Mouse (Mus musculus): ENCODE measurements around the gene Gm12185. TPM values are rescaled to one million over a fixed set of nuclear protein-coding genes. Genes with fewer than 3 reads are reported as not detected.
"Not testable (repeated sequence)": the region's sequence is repeated elsewhere in the genome, so short reads cannot be mapped to it uniquely, and the experiment has no call there.

The Gm12185 gene
- polyA plus RNA-seq, 1 experiment from 2014 or later: not detected

DNA sequence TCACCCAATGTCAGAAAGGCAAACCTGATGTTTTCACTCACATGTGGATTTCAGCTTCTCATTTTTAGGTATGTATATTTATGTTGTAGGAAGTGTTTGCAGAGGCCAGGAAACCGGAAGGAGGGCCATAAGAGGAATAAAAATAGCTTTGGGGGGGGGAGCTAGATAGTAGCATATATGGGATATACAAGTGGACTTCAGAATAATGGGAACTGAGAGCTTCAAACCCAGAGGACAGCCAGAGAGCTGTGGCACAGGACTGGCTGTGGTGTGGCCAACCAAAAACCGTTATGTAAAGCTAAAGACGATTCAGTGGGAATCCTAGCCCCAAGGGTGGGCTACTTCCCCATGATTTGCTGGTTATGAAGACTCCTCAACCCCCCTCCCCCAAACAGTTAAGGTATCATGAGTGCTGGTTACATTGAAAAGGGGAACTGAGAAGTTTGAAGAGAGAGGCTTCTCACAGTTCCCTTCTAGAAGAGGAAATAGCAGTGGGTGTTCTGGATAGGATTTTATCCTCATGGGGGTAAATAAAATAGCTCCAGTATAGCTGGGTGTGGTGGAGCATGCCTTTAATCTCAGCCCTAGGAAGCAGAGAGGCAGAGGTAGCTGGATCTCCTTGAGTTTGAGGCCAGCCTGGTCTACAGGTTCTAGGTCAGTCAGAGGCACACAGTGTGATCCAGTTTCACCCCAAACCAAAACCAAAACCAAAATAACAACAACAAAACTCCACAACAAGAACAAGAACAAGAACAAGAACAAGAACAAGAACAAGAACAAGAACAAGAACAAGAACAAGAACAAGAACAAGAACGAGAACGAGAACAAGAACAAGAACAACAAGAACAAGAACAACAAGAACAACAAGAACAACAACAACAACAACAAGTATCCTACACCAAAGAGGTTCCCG is 91.1 kb downstream of the Gm12185 start:
- not testable (repeated sequence) for H3K4me3 ChIP-seq (ENCODE audit: low read depth, low read length); H3K27me3 ChIP-seq (ENCODE audit: control insufficient read depth, insufficient read depth, low read length); H3K27ac ChIP-seq (ENCODE audit: low read depth, low read length); H3K9ac ChIP-seq (replicated peaks; ENCODE audit: low read depth, low read length); ATAC-seq (ENCODE audit: low read depth); H3K4me1 ChIP-seq (ENCODE audit: control insufficient read depth, insufficient read depth, low read length); H3K4me2 ChIP-seq (ENCODE audit: low read depth, low read length); H3K9me3 ChIP-seq (ENCODE audit: control insufficient read depth, low read length); H3K36me3 ChIP-seq (ENCODE audit: control insufficient read depth, insufficient read depth, low read length)
- WGBS: 93% methylated on average over 5 of the region's 6 CpGs

- 76% methylated on average over 2 of the region's 2 CpGs for WGBS
- H3K4me1 ChIP-seq (ENCODE audit: control insufficient read depth, insufficient read depth, low read length): no peaks in the 10 kb centered on the region
- no peaks in the 10 kb centered on the region for H3K27me3 ChIP-seq (ENCODE audit: control insufficient read depth, insufficient read depth, low read length)
- H3K4me3 ChIP-seq (ENCODE audit: low read depth, low read length): no peak overlapping the region
- H3K27ac ChIP-seq (ENCODE audit: low read depth, low read length): no peak overlapping the region
- no peak overlapping the region for H3K9ac ChIP-seq (replicated peaks; ENCODE audit: low read depth, low read length)
- H3K4me2 ChIP-seq (ENCODE audit: low read depth, low read length): no peak overlapping the region
- no peaks in the 10 kb centered on the region for H3K9me3 ChIP-seq (ENCODE audit: control insufficient read depth, low read length)
- ATAC-seq (ENCODE audit: low read depth): no peak
- H3K36me3 ChIP-seq (ENCODE audit: control insufficient read depth, insufficient read depth, low read length): no peaks in the 10 kb centered on the region
Measured at GRCm38 (mm10) chr11:48898812-48899431, 93.1 kb downstream of the Gm12185 start.

GRCm38 (mm10) chr11:48876680-48877079 is 115.3 kb downstream of the Gm12185 start:
- Histone ChIP-seq H3K4me1 (ENCODE audit: control insufficient read depth, insufficient read depth, low read length) (no peaks in the 10 kb centered on the region), H3K4me3 (ENCODE audit: low read depth, low read length) (no peak overlapping the region), H3K4me2 (ENCODE audit: low read depth, low read length) (no peak overlapping the region), H3K9me3 (ENCODE audit: control insufficient read depth, low read length) (no peaks in the 10 kb centered on the region), H3K9ac (replicated peaks; ENCODE audit: low read depth, low read length) (no peak overlapping the region), H3K36me3 (ENCODE audit: control insufficient read depth, insufficient read depth, low read length) (no peaks in the 10 kb centered on the region), H3K27me3 (ENCODE audit: control insufficient read depth, insufficient read depth, low read length) (0 out of 2 replicates have a peak, but pooled peaks cover 2% of the 10 kb centered on the region), H3K27ac (ENCODE audit: low read depth, low read length) (no peak overlapping the region)
- no peak for ATAC-seq (ENCODE audit: low read depth)
- 94% methylated on average over 1 of the region's 1 CpGs for WGBS

DNA sequence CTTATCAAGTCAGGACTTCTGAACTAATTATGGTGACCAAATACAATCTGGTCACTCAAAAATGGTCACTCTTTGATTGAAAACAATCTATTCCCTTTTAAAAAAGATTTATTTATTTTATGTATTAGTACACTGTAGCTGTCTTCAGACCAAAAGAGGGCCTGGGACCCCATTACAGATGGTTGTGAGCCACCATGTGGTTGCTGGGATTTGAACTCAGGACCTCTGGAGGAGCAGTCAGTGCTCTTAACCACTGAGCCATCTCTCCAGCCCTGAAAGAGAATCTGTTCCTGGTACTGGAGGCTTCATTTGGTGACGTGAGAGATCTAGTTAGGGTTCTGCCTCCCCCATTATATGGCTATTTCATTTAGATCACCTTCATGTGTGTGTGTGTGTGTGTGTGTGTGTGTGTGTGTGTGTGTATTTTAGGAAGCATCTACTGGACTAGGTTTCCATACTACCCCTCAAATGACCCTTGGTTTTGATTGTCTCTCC is 116.6 kb downstream of the Gm12185 start:
- H3K4me2 ChIP-seq (ENCODE audit: low read depth, low read length); H3K9me3 ChIP-seq (ENCODE audit: control insufficient read depth, low read length); H3K4me1 ChIP-seq (ENCODE audit: control insufficient read depth, insufficient read depth, low read length); H3K4me3 ChIP-seq (ENCODE audit: low read depth, low read length); H3K9ac ChIP-seq (replicated peaks; ENCODE audit: low read depth, low read length); H3K27ac ChIP-seq (ENCODE audit: low read depth, low read length); H3K27me3 ChIP-seq (ENCODE audit: control insufficient read depth, insufficient read depth, low read length); H3K36me3 ChIP-seq (ENCODE audit: control insufficient read depth, insufficient read depth, low read length); ATAC-seq (ENCODE audit: low read depth): not testable (repeated sequence)
- WGBS: 80% methylated on average over 1 of the region's 1 CpGs

DNA sequence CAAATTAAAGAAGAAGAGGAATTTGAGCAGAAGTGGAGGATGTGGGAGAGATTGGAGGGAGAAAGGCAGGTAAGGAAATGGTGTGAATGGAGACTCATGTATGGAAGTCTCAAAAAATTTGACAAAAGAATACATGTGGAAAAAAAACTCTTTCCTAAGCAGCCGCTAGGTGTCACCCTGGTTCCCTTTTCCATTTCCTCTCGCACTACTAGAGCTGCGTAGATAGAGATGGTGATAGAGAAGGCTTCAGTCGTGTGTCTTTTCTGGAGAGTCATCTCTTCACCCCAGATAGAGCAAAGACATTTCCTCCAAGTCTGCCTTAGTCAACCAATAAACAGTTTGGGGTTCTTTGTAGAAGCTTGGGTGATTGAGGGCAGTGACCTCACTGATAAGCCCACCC is 117.6 kb downstream of the Gm12185 start:
- no peak overlapping the region for H3K4me3 ChIP-seq (ENCODE audit: low read depth, low read length)
- H3K27me3 ChIP-seq (ENCODE audit: control insufficient read depth, insufficient read depth, low read length): 0 out of 2 replicates have a peak, but pooled peaks cover 2% of the 10 kb centered on the region
- H3K4me2 ChIP-seq (ENCODE audit: low read depth, low read length): no peak overlapping the region
- no peaks in the 10 kb centered on the region for H3K9me3 ChIP-seq (ENCODE audit: control insufficient read depth, low read length)
- H3K9ac ChIP-seq (replicated peaks; ENCODE audit: low read depth, low read length): no peak overlapping the region
- H3K27ac ChIP-seq (ENCODE audit: low read depth, low read length): no peak overlapping the region
- H3K4me1 ChIP-seq (ENCODE audit: control insufficient read depth, insufficient read depth, low read length): no peaks in the 10 kb centered on the region; the same call in 1 of the 2 replicates
- ATAC-seq (ENCODE audit: low read depth): peak; percentile 80
- WGBS: 2% methylated on average over 4 of the region's 4 CpGs
- H3K36me3 ChIP-seq (ENCODE audit: control insufficient read depth, insufficient read depth, low read length): no peaks in the 10 kb centered on the region

DNA sequence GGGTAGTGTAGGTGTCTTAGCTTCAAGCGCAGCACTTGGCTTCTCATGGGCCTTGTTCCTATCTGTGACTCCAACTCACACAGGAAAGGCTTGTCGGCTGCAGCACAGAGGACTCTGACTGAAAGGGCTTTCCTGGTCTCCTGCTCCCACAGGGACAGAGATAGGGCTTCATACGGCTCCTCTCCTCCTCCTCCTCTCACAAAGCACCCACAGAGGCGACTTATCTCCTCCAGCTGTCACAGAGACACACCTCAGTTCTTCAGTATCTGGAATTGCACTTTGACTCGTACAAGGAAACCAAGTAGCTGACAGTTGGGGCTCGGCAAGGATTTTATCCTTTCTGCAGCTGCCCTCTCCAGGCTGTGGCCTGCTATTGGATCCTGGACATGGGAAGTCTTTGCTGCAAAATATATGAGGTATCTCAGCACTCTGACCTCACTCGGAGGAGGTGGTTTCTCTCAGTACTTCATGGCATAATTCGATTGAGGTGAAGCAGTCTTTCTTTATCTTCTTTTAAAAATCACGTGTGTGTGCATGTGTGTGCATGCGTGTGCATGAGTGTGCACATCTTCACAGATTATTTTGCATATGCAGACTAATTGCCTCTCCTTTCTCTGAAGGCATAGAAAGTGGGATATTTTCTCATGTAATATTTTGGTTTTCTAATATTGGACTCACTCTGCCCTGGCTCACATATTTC is 118.3 kb downstream of the Gm12185 start:
- ATAC-seq (ENCODE audit: low read depth): no peak
- WGBS: 79% methylated on average over 10 of the region's 10 CpGs
- Histone ChIP-seq H3K4me1 (ENCODE audit: control insufficient read depth, insufficient read depth, low read length) (no peaks in the 10 kb centered on the region; the same call in 1 of the 2 replicates), H3K4me3 (ENCODE audit: low read depth, low read length) (no peak overlapping the region), H3K4me2 (ENCODE audit: low read depth, low read length) (no peak overlapping the region), H3K36me3 (ENCODE audit: control insufficient read depth, insufficient read depth, low read length) (no peaks in the 10 kb centered on the region), H3K27ac (ENCODE audit: low read depth, low read length) (no peak overlapping the region), H3K27me3 (ENCODE audit: control insufficient read depth, insufficient read depth, low read length) (0 out of 2 replicates have a peak, but pooled peaks cover 2% of the 10 kb centered on the region), H3K9ac (replicated peaks; ENCODE audit: low read depth, low read length) (no peak overlapping the region), H3K9me3 (ENCODE audit: control insufficient read depth, low read length) (no peaks in the 10 kb centered on the region)

- no peak overlapping the region for H3K4me2 ChIP-seq (ENCODE audit: low read depth, low read length)
- H3K27me3 ChIP-seq (ENCODE audit: control insufficient read depth, insufficient read depth, low read length): 0 out of 2 replicates have a peak, but pooled peaks cover 2% of the 10 kb centered on the region
- no peaks in the 10 kb centered on the region for H3K36me3 ChIP-seq (ENCODE audit: control insufficient read depth, insufficient read depth, low read length)
- ATAC-seq (ENCODE audit: low read depth): no peak
- H3K9ac ChIP-seq (replicated peaks; ENCODE audit: low read depth, low read length): no peak overlapping the region
- no peaks in the 10 kb centered on the region for H3K9me3 ChIP-seq (ENCODE audit: control insufficient read depth, low read length)
- no peak overlapping the region for H3K4me3 ChIP-seq (ENCODE audit: low read depth, low read length)
- 83% methylated on average over 7 of the region's 7 CpGs for WGBS
- no peaks in the 10 kb centered on the region; the same call in 1 of the 2 replicates for H3K4me1 ChIP-seq (ENCODE audit: control insufficient read depth, insufficient read depth, low read length)
- H3K27ac ChIP-seq (ENCODE audit: low read depth, low read length): no peak overlapping the region
Measured at GRCm38 (mm10) chr11:48872695-48873300, 119.2 kb downstream of the Gm12185 start.

- 0 out of 2 replicates have a peak, but pooled peaks have one; percentile 26 for ATAC-seq (ENCODE audit: low read depth)
Measured at GRCm38 (mm10) chr11:48871817-48872541, 120.0 kb downstream of the Gm12185 start.

More at GRCm38 (mm10) chr11:48871817-48872541, 120.0 kb downstream of the Gm12185 start:
- 11% methylated on average over 17 of the region's 17 CpGs for WGBS
- Histone ChIP-seq H3K9ac (replicated peaks; ENCODE audit: low read depth, low read length) (peak overlapping the region; percentile 46), H3K27ac (ENCODE audit: low read depth, low read length) (no peak overlapping the region), H3K4me2 (ENCODE audit: low read depth, low read length) (peak overlapping the region; percentile 70), H3K36me3 (ENCODE audit: control insufficient read depth, insufficient read depth, low read length) (no peaks in the 10 kb centered on the region), H3K9me3 (ENCODE audit: control insufficient read depth, low read length) (no peaks in the 10 kb centered on the region), H3K4me3 (ENCODE audit: low read depth, low read length) (peak overlapping the region; percentile 36), H3K27me3 (ENCODE audit: control insufficient read depth, insufficient read depth, low read length) (0 out of 2 replicates have a peak, but pooled peaks cover 2% of the 10 kb centered on the region), H3K4me1 (ENCODE audit: control insufficient read depth, insufficient read depth, low read length) (no peaks in the 10 kb centered on the region; the same call in 1 of the 2 replicates)

All from neural tube, embryonic 14.5 days (tissue).